Mouse (Mus musculus): Measurements from ENCODE around the gene Lrmda. TPM values are rescaled to one million over a fixed set of nuclear protein-coding genes. Genes with fewer than 3 reads are reported as not detected.
A peak's percentile ranks its signal among the peaks of the same experiment; 100 is the strongest.

The Lrmda gene
- polyA plus RNA-seq, 1 experiment from 2014 or later: 0.53 TPM

DNA sequence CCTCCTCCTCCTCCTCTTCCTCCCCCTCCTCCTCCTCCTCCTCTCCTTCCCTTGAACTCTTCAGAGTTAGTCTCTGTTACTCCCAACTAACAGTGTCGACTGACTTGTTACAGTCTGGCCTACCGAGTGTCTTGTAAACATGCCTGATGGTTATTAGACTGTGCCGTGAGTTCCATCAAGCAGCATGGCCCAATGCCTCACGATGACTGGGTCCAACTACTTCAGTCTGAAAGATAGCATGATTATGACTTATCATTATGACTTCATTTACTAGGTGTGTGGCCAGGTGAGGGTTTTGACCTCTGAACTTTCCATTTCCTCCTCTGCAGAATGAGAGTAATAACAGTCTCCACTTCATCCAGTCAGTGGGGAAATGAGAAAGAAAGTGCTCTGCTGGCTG lies 15.9 kb upstream of the Lrmda start:
- H3K27ac ChIP-seq (ENCODE audit: low read depth, low read length): no peak overlapping the region
- no peaks in the 10 kb centered on the region for H3K4me1 ChIP-seq (ENCODE audit: control insufficient read depth, insufficient read depth, low read length)
- WGBS: 75% methylated on average over 4 of the region's 4 CpGs
- H3K36me3 ChIP-seq (ENCODE audit: control insufficient read depth, insufficient read depth, low read length): no peaks in the 10 kb centered on the region
- no peak overlapping the region for H3K4me3 ChIP-seq (ENCODE audit: low read length)
- ATAC-seq (ENCODE audit: low FRiP score, low TSS enrichment): no peak
- H3K9ac ChIP-seq (ENCODE audit: low read depth, low read length): no peak overlapping the region
- H3K9me3 ChIP-seq (ENCODE audit: control insufficient read depth, low read length): no peaks in the 10 kb centered on the region
- H3K27me3 ChIP-seq (ENCODE audit: control insufficient read depth, insufficient read depth, low read length): 0 out of 2 replicates have a peak, but pooled peaks cover 5% of the 10 kb centered on the region
- no peak overlapping the region for H3K4me2 ChIP-seq (replicated peaks; ENCODE audit: low read depth, low read length)

DNA sequence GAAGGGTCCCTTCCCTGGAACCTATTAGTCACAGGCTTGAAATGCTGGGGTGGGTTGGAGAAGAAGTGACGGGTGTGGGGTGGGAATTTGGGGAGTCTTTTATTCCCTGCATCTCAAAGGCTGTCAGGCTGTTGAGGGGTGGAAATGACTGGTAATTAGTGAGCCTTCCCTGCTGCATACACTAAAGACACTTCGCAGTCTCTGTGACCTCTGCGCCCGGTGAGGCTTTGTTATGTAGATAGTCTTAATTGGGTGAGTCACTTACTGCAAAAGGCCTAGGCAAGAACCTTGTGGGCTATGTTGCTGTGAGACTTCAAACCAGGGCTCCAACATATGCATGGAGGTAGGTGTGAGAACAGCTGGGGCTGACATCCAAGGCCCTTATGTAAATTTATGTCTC lies 14.6 kb upstream of the Lrmda start:
- H3K4me2 ChIP-seq (replicated peaks; ENCODE audit: low read depth, low read length): no peak overlapping the region
- no peak overlapping the region for H3K27ac ChIP-seq (ENCODE audit: low read depth, low read length)
- H3K9ac ChIP-seq (ENCODE audit: low read depth, low read length): no peak overlapping the region
- H3K36me3 ChIP-seq (ENCODE audit: control insufficient read depth, insufficient read depth, low read length): no peaks in the 10 kb centered on the region
- ATAC-seq (ENCODE audit: low FRiP score, low TSS enrichment): no peak
- H3K4me1 ChIP-seq (ENCODE audit: control insufficient read depth, insufficient read depth, low read length): no peaks in the 10 kb centered on the region
- 51% methylated on average over 4 of the region's 4 CpGs for WGBS
- H3K27me3 ChIP-seq (ENCODE audit: control insufficient read depth, insufficient read depth, low read length): 0 out of 2 replicates have a peak, but pooled peaks cover 5% of the 10 kb centered on the region
- no peak overlapping the region for H3K4me3 ChIP-seq (ENCODE audit: low read length)
- no peaks in the 10 kb centered on the region for H3K9me3 ChIP-seq (ENCODE audit: control insufficient read depth, low read length)

DNA sequence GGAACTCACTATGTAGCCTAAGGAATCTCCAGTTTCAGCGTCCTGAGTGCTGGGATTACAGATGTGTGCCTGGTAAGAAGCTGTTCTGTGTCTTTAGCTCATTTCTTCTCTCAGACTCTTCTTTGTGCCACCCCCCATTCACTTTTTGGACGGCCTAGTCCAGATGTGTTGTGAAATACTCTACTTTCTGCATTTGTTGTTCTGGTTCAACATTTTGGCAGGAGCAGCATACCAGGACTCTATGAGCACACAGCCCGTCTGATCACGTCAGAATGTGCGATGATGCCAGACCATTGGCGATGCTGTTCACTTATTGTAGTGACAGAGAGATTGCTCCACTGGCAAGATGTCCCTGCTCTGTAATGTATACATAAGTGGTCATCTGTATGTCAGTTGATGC lies 12.5 kb upstream of the Lrmda start:
- Histone ChIP-seq H3K27ac (ENCODE audit: low read depth, low read length) (no peak overlapping the region), H3K4me3 (ENCODE audit: low read length) (no peak overlapping the region), H3K27me3 (ENCODE audit: control insufficient read depth, insufficient read depth, low read length) (0 out of 2 replicates have a peak, but pooled peaks cover 5% of the 10 kb centered on the region), H3K9ac (ENCODE audit: low read depth, low read length) (no peak overlapping the region), H3K36me3 (ENCODE audit: control insufficient read depth, insufficient read depth, low read length) (no peaks in the 10 kb centered on the region), H3K4me1 (ENCODE audit: control insufficient read depth, insufficient read depth, low read length) (no peaks in the 10 kb centered on the region), H3K9me3 (ENCODE audit: control insufficient read depth, low read length) (no peaks in the 10 kb centered on the region), H3K4me2 (replicated peaks; ENCODE audit: low read depth, low read length) (no peak overlapping the region)
- WGBS: 87% methylated on average over 6 of the region's 6 CpGs
- ATAC-seq (ENCODE audit: low FRiP score, low TSS enrichment): no peak

DNA sequence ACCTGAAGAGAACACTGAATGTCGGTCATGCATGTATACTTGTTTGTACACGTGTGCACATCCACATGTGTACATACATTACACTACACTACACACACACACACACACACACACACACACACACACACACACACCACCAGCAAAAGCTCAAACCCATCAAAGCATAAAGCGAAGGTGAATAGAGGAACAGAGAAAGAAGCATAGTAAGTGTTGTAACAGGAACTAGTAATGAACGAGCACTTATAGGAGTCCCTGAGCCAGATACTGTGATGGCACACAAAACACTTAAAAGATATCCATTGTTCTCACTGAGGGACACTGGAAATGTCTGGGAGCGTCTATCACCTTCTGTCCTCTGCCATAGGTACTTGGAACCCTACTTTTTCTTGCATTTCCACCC lies 5.2 kb upstream of the Lrmda start:
- H3K27ac ChIP-seq (ENCODE audit: low read depth, low read length): no peak overlapping the region
- H3K36me3 ChIP-seq (ENCODE audit: control insufficient read depth, insufficient read depth, low read length): no peaks in the 10 kb centered on the region
- H3K4me2 ChIP-seq (replicated peaks; ENCODE audit: low read depth, low read length): no peak overlapping the region
- no peak overlapping the region for H3K4me3 ChIP-seq (ENCODE audit: low read length)
- H3K27me3 ChIP-seq (ENCODE audit: control insufficient read depth, insufficient read depth, low read length): no peaks in the 10 kb centered on the region; the same call in 1 of the 2 replicates
- H3K4me1 ChIP-seq (ENCODE audit: control insufficient read depth, insufficient read depth, low read length): peaks cover 4% of the 10 kb centered on the region; the same call in 1 of the 2 replicates
- H3K9me3 ChIP-seq (ENCODE audit: control insufficient read depth, low read length): no peaks in the 10 kb centered on the region
- H3K9ac ChIP-seq (ENCODE audit: low read depth, low read length): no peak overlapping the region
- 84% methylated on average over 5 of the region's 5 CpGs for WGBS
- ATAC-seq (ENCODE audit: low FRiP score, low TSS enrichment): no peak

DNA sequence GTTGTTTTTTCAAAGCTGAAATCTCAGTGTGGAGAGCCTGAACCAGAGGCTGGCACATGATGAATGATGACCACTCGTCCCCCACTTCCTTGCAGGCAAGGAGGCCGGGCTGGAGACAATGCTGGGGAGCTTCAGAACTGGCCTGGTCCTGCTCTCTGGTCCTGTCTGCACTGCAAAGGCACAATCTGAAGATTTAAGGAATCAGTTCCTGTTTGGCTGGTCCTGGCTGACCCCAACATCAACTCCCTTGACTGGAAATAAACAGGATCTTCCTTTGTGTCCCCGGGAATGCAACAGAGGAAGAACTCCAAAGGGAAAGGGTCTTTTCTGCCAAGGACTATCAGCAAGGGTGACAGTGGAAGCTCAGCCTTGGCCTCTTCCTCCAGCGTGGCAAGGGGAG lies 4.7 kb upstream of the Lrmda start:
- Histone ChIP-seq H3K4me2 (replicated peaks; ENCODE audit: low read depth, low read length) (no peak overlapping the region), H3K4me3 (ENCODE audit: low read length) (no peak overlapping the region), H3K4me1 (ENCODE audit: control insufficient read depth, insufficient read depth, low read length) (peaks cover 6% of the 10 kb centered on the region; the same call in 1 of the 2 replicates), H3K36me3 (ENCODE audit: control insufficient read depth, insufficient read depth, low read length) (no peaks in the 10 kb centered on the region), H3K9ac (ENCODE audit: low read depth, low read length) (no peak overlapping the region), H3K27me3 (ENCODE audit: control insufficient read depth, insufficient read depth, low read length) (no peaks in the 10 kb centered on the region; the same call in 1 of the 2 replicates), H3K9me3 (ENCODE audit: control insufficient read depth, low read length) (no peaks in the 10 kb centered on the region), H3K27ac (ENCODE audit: low read depth, low read length) (no peak overlapping the region)
- no peak for ATAC-seq (ENCODE audit: low FRiP score, low TSS enrichment)
- WGBS: 37% methylated on average over 4 of the region's 4 CpGs

DNA sequence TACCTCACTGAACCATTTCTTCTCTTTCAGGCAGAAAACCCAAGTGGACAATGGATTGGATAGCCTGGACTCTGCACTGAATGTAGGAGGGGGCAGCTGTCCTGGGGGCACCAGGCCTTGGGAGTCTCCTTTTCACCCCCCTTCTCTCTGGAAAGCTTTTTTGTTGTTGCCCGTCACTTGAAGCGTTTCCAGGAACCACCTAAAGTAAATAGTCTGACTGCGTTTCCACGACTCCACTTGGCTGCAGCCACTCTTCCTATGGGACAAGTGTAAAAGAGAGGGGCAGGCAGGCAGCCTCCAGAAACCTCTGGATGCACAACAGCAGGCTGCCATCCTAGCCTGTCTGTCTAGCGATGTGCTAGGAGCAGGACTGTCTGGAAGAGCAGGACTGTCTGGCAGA lies 2.5 kb upstream of the Lrmda start:
- H3K4me2 ChIP-seq (replicated peaks; ENCODE audit: low read depth, low read length): no peak overlapping the region
- no peak for ATAC-seq (ENCODE audit: low FRiP score, low TSS enrichment)
- no peaks in the 10 kb centered on the region; the same call in 1 of the 2 replicates for H3K27me3 ChIP-seq (ENCODE audit: control insufficient read depth, insufficient read depth, low read length)
- H3K4me3 ChIP-seq (ENCODE audit: low read length): no peak overlapping the region
- no peak overlapping the region for H3K9ac ChIP-seq (ENCODE audit: low read depth, low read length)
- 37% methylated on average over 5 of the region's 5 CpGs for WGBS
- no peaks in the 10 kb centered on the region for H3K9me3 ChIP-seq (ENCODE audit: control insufficient read depth, low read length)
- H3K36me3 ChIP-seq (ENCODE audit: control insufficient read depth, insufficient read depth, low read length): no peaks in the 10 kb centered on the region
- H3K27ac ChIP-seq (ENCODE audit: low read depth, low read length): no peak overlapping the region
- peaks cover 6% of the 10 kb centered on the region; the same call in 1 of the 2 replicates for H3K4me1 ChIP-seq (ENCODE audit: control insufficient read depth, insufficient read depth, low read length)

DNA sequence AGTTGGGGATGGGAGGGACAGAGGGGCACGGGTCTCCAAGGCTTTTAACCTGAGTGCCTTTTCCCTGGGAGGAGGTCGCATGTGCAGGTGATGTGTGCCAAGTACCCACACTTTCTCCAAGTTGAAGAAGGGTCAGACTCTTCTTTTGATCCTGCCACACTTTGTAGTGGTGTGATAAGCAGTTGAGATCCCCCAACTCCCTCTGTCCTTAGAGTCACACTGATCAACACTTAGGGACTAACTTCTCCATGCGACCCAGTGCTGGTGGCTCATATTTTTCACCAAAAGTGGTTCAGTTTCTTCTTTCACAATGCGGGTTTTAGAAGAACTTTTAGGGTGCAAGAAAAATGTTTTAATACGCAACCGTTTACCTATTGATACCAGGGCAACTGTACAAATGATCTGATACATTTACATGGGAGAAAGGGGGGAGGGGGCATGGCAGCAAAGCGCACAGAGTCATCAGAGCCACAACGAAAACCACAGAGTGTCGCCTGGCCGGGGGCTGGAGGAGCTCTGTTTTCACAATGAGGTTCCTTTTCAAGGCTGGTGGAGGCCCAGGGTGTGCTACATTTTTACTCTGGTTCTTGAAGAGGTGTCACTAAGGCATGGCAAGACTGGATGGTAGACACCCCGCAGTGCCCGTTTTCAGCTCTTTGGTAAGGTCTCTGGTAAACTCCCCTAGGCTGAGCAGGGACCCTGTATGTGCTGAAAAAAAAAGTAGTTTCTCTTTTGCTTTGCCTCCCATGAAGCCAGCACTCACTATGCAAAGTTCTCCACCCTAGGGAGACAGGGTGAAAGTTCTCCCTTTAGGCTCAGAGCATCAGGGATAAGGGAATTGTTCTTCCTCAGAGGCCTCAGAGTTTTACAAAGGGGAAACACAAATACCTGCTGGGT lies 685 bp downstream of the Lrmda start:
- Histone ChIP-seq H3K9ac (ENCODE audit: low read depth, low read length) (peak overlapping the region; percentile 58), H3K4me2 (replicated peaks; ENCODE audit: low read depth, low read length) (peak overlapping the region; percentile 84), H3K36me3 (ENCODE audit: control insufficient read depth, insufficient read depth, low read length) (no peaks in the 10 kb centered on the region), H3K27me3 (ENCODE audit: control insufficient read depth, insufficient read depth, low read length) (no peaks in the 10 kb centered on the region; the same call in 1 of the 2 replicates), H3K27ac (ENCODE audit: low read depth, low read length) (no peak overlapping the region), H3K9me3 (ENCODE audit: control insufficient read depth, low read length) (no peaks in the 10 kb centered on the region), H3K4me1 (ENCODE audit: control insufficient read depth, insufficient read depth, low read length) (peaks cover 6% of the 10 kb centered on the region; the same call in 1 of the 2 replicates), H3K4me3 (ENCODE audit: low read length) (peak overlapping the region; percentile 40)
- 41% methylated on average over 12 of the region's 12 CpGs for WGBS
- ATAC-seq (ENCODE audit: low FRiP score, low TSS enrichment): 0 out of 2 replicates have a peak, but pooled peaks have one; percentile 3

DNA sequence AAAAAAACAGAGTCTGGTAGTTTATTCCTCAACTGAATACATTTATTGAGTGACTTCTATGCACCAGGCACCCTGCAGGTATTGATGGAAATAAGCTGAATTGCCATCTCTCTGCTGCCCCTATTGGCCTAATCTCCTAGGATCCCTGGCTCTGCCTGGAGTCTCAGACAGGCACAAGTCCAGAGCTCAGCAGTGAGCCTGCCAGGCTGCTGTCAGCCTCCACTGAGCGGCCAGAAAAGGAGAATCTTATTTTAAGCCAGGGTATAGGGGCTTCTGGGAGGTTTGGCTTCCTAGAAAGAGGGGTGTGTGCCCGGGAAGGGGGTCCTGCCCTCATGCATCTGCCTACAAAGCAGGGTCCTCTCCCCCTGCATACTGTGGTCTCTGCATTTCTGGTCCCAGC lies 1.4 kb downstream of the Lrmda start:
- H3K27me3 ChIP-seq (ENCODE audit: control insufficient read depth, insufficient read depth, low read length): no peaks in the 10 kb centered on the region; the same call in 1 of the 2 replicates
- no peaks in the 10 kb centered on the region for H3K9me3 ChIP-seq (ENCODE audit: control insufficient read depth, low read length)
- H3K36me3 ChIP-seq (ENCODE audit: control insufficient read depth, insufficient read depth, low read length): no peaks in the 10 kb centered on the region
- H3K4me3 ChIP-seq (ENCODE audit: low read length): no peak overlapping the region
- 0 out of 2 replicates have a peak, but pooled peaks cover 6% of the 10 kb centered on the region for H3K4me1 ChIP-seq (ENCODE audit: control insufficient read depth, insufficient read depth, low read length)
- ATAC-seq (ENCODE audit: low FRiP score, low TSS enrichment): no peak
- no peak overlapping the region for H3K27ac ChIP-seq (ENCODE audit: low read depth, low read length)
- no peak overlapping the region for H3K4me2 ChIP-seq (replicated peaks; ENCODE audit: low read depth, low read length)
- H3K9ac ChIP-seq (ENCODE audit: low read depth, low read length): no peak overlapping the region
- WGBS: 29% methylated on average over 2 of the region's 2 CpGs

DNA sequence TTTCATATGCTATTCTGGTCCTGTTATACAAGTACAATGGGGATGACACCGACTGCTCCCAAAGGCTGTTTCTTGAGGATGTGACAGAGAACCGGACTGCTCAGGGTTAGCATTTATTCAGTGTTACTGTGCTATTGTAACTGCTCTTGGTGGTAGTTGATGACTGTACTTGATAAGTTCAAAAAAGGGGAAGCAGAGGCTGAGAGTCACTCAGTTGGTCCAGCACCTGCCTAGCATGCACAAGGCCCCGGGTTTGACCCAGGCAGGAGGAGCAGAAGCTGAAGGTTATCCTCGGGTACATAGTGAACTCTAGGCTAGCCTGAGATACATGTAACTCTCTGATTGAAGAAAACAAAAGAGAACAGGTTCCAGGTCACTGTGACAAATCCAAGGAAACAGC lies 4.0 kb downstream of the Lrmda start:
- Histone ChIP-seq H3K9me3 (ENCODE audit: control insufficient read depth, low read length) (no peaks in the 10 kb centered on the region), H3K27ac (ENCODE audit: low read depth, low read length) (no peak overlapping the region), H3K4me3 (ENCODE audit: low read length) (no peak overlapping the region), H3K4me1 (ENCODE audit: control insufficient read depth, insufficient read depth, low read length) (0 out of 2 replicates have a peak, but pooled peaks cover 6% of the 10 kb centered on the region), H3K36me3 (ENCODE audit: control insufficient read depth, insufficient read depth, low read length) (no peaks in the 10 kb centered on the region), H3K4me2 (replicated peaks; ENCODE audit: low read depth, low read length) (no peak overlapping the region), H3K9ac (ENCODE audit: low read depth, low read length) (no peak overlapping the region), H3K27me3 (ENCODE audit: control insufficient read depth, insufficient read depth, low read length) (no peaks in the 10 kb centered on the region; the same call in 1 of the 2 replicates)
- ATAC-seq (ENCODE audit: low FRiP score, low TSS enrichment): no peak
- 86% methylated on average over 4 of the region's 4 CpGs for WGBS

All from kidney, embryonic 14.5 days (tissue).